Mouse (Mus musculus) lung, embryonic 14.5 days (tissue): ENCODE data around the gene P2rx5. TPM values are rescaled to one million over a fixed set of nuclear protein-coding genes. Genes with fewer than 3 reads are reported as not detected.

Experiments
- ATAC-seq: fragments of 200-750 bp; cut with Nextera tagmentation; 2 replicates; pipeline ENCODE4 v1.8.0; 2017; ENCODE audit warnings: mild to moderate bottlenecking, moderate TSS enrichment, moderate library complexity; ENCODE audit not compliant: insufficient read depth
- DNase-seq: peaks from one replicate; pipeline ENCODE4 v3.0.0-alpha.2; 2015
- H3K27ac ChIP-seq: fragments of 300-500 bp; sonication (generic); 2 replicates; pipeline ENCODE4 v1.5.1; 2014; ENCODE audit warnings: low read depth, mild to moderate bottlenecking, moderate library complexity
- H3K27me3 ChIP-seq: fragments of 300-500 bp; sonication (generic); 2 replicates; pipeline ENCODE4 v1.6.1; 2014; ENCODE audit warnings: low read length, control low read depth; ENCODE audit not compliant: insufficient read depth
- H3K36me3 ChIP-seq: fragments of 300-500 bp; sonication (generic); 2 replicates; pipeline ENCODE4 v1.6.1; 2014; ENCODE audit warnings: control low read depth; ENCODE audit not compliant: insufficient read depth
- H3K4me1 ChIP-seq: fragments of 300-500 bp; sonication (generic); 2 replicates; pipeline ENCODE4 v1.6.1; 2014; ENCODE audit warnings: antibody characterized with exemption, control low read depth; ENCODE audit not compliant: insufficient read depth
- H3K4me2 ChIP-seq: fragments of 300-500 bp; sonication (generic); 2 replicates; pipeline ENCODE4 v1.6.1; 2014; ENCODE audit warnings: mild to moderate bottlenecking
- H3K4me3 ChIP-seq: fragments of 300-500 bp; sonication (generic); 2 replicates; pipeline ENCODE4 v1.5.1; 2014; ENCODE audit warnings: low read depth, low read length
- H3K9ac ChIP-seq: fragments of 300-500 bp; sonication (generic); 2 replicates; pipeline ENCODE4 v1.6.1; 2014
- H3K9me3 ChIP-seq: fragments of 300-500 bp; sonication (generic); 2 replicates; pipeline ENCODE4 v1.6.1; 2016; ENCODE audit warnings: low read depth, low read length, control low read depth
- CTCF ChIP-seq: IDR thresholded peaks from 2 replicates; pipeline ENCODE4 v1.5.1; 2016; ENCODE audit warnings: antibody characterized with exemption, low read depth
- WGBS: fragments of 180-500 bp; shearing (Covaris S2); extraction: QIAGEN DNeasy Blood & Tissue Kit; methylation state at CpG from one replicate; pipeline ENCODE4 v1.1.7; 2014; 5-methylcytosine and 5-hydroxymethylcytosine counted together
- polyA plus RNA-seq: library from polyadenylated mRNA; unstranded; fragments of >200 nt; fragmentation: Nextera tagmentation; extraction: Ambion mirVana; gene quantifications from 2 replicates; pipeline ENCODE4 v1.2.1, GENCODE M21; 2014

P2rx5 gene
- polyA plus RNA-seq, 1 experiment from 2014 or later, result 0.21 TPM

DNA sequence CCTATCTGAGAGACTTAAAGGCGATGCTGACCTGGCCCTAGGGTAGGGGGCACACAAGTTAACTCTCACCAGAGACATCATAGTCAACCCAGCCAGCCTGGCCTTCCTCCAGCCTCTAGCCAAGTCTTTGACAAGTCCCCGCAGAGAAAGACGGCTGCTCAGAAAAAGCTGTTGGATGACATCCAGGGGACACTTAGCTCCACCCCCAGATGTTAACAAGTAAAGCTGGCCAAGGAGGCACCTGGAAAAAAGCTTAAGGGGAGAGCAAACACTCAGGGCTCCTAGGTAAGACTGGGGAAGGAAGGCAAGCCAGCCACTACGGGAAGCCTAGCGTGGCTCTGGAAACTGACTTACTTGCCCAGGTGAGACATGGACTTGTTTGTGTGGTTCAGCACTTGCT lies 12.0 kb downstream of the P2rx5 start:
- no peaks in the 10 kb centered on the region for H3K27me3 ChIP-seq
- 29% methylated on average over 5 of the region's 5 CpGs for WGBS
- ATAC-seq (no peak), DNase-seq (peak; percentile 85)
- peak overlapping the region; percentile 9; the same call in 1 of the 2 replicates for H3K9ac ChIP-seq
- H3K27ac ChIP-seq, result peak overlapping the region; percentile 65; the same call in 1 of the 2 replicates
- TF ChIP-seq CTCF, result no peak
- peaks cover 15% of the 10 kb centered on the region; the same call in 1 of the 2 replicates for H3K4me1 ChIP-seq
- no peak overlapping the region for H3K4me3 ChIP-seq
- H3K4me2 ChIP-seq, result peak overlapping the region; percentile 32; the same call in 1 of the 2 replicates
- no peaks in the 10 kb centered on the region for H3K9me3 ChIP-seq
- peaks cover 28% of the 10 kb centered on the region for H3K36me3 ChIP-seq

GRCm38 (mm10) chr11:73175612-73176011 lies 15.4 kb downstream of the P2rx5 start:
- H3K4me3 ChIP-seq, result peak overlapping the region; percentile 96
- peak overlapping the region; percentile 76 for H3K4me2 ChIP-seq
- DNase-seq, result peak; percentile 71
- H3K27me3 ChIP-seq, result no peaks in the 10 kb centered on the region
- no peak for TF ChIP-seq CTCF
- no peak for ATAC-seq
- peaks cover 15% of the 10 kb centered on the region; the same call in 1 of the 2 replicates for H3K4me1 ChIP-seq
- no peaks in the 10 kb centered on the region for H3K9me3 ChIP-seq
- peak overlapping the region; percentile 93 for H3K9ac ChIP-seq
- peak overlapping the region; percentile 87 for H3K27ac ChIP-seq
- H3K36me3 ChIP-seq, result peaks cover 34% of the 10 kb centered on the region
- WGBS, result 25% methylated on average over 8 of the region's 8 CpGs

DNA sequence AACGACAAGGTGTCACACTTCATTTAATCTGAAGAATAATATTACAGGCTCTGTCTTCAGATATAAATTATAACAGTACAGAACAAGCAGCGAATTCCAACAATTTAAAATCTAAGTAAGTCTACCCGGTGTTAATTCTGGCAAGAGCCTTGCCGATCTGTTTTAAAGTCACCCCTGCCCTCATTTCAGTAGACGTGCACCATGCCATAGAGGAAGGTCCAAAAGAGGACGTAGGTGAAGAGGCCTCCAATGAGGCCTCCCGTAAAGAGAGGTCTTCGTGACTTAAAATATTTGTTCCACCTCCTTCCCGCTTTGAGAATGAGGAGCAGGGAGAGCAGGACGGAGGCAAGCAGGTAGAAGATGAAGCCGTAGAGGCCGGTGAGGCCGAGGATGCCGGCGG lies 16.0 kb downstream of the P2rx5 start:
- under 1% methylated on average over 15 of the region's 15 CpGs for WGBS
- Histone ChIP-seq H3K9me3 (no peaks in the 10 kb centered on the region), H3K4me1 (peaks cover 15% of the 10 kb centered on the region; the same call in 1 of the 2 replicates), H3K9ac (peak overlapping the region; percentile 93), H3K4me2 (peak overlapping the region; percentile 76), H3K27ac (peak overlapping the region; percentile 87), H3K36me3 (peaks cover 33% of the 10 kb centered on the region), H3K4me3 (peak overlapping the region; percentile 96), H3K27me3 (no peaks in the 10 kb centered on the region)
- TF ChIP-seq CTCF, result no peak
- no peak for DNase-seq
- no peak for ATAC-seq

DNA sequence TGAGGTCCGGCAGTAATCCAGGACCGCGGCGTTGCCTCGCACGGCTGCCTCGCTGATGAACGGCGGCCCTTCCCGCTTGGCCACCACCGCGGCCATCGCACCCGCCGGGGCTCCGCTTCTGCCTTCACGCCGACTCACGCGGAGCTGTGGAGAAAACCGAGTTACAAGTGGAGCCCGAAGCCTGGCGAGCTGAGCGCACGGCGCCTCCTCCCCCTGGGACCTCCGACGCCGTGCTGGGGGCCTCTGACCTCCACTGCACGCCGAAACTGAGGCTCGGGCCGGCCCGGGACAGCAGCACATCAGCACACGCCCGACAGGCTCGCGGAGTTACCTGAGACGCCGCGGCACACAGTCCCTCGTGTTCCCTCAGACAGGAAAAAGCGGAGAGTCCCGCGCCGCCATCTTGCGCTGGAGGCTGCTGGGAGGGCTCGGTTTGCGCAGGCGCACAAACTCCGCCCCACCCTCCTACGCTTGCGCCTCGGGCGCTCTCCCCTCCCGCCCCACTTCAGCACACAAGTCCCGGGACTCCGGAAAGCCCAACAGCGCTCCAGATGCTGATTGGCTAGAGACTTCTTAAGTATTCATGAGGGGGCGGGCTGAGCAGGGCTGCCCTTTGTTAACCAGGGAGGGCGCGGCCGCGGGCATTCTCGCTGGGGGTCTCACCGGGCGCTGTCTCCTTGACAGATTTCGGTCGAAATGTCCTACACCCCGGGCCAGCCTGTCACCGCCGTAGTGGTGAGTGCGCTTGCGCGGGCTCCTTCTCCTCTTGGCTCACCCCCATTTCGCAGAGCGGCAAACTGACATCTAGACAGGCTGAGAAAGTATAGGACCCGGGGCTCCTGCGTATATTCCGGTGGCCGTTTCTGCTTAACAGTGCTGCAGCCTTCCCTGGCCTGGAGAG lies 16.6 kb downstream of the P2rx5 start, which contains the start of the genes Emc6 and Tax1bp3:
TSS of gene Emc6 (minus strand) at position 430 of the 901 bp plus-strand sequence.
TSS of gene Tax1bp3 (plus strand) at position 476 of the 901 bp plus-strand sequence.
- no peak for TF ChIP-seq CTCF
- ATAC-seq (peak; percentile 97), DNase-seq (peak; percentile 98)
- H3K27me3 ChIP-seq, result no peaks in the 10 kb centered on the region
- H3K9ac ChIP-seq, result peak within 1 kb of the TSS; percentile 93
- H3K4me2 ChIP-seq, result peak within 1 kb of the TSS; percentile 76
- H3K27ac ChIP-seq, result peak within 1 kb of the TSS; percentile 97
- peak within 1 kb of the TSS; percentile 96 for H3K4me3 ChIP-seq
- under 1% methylated on average over 72 of the region's 81 CpGs for WGBS
- H3K36me3 ChIP-seq, result peaks cover 28% of the 10 kb centered on the region
- H3K4me1 ChIP-seq, result peaks cover 11% of the 10 kb centered on the region; the same call in 1 of the 2 replicates
- no peaks in the 10 kb centered on the region for H3K9me3 ChIP-seq

GRCm38 (mm10) chr11:73177509-73177875 lies 17.3 kb downstream of the P2rx5 start:
- ATAC-seq (peak; percentile 91), DNase-seq (peak; percentile 94)
- Histone ChIP-seq H3K27ac (peak overlapping the region; percentile 97), H3K27me3 (no peaks in the 10 kb centered on the region), H3K4me2 (peak overlapping the region; percentile 76), H3K9me3 (no peaks in the 10 kb centered on the region), H3K4me1 (0 out of 2 replicates have a peak, but pooled peaks cover 7% of the 10 kb centered on the region), H3K36me3 (peaks cover 32% of the 10 kb centered on the region), H3K4me3 (peak overlapping the region; percentile 96), H3K9ac (peak overlapping the region; percentile 87)
- under 1% methylated on average over 28 of the region's 28 CpGs for WGBS
- TF ChIP-seq CTCF, result no peak

DNA sequence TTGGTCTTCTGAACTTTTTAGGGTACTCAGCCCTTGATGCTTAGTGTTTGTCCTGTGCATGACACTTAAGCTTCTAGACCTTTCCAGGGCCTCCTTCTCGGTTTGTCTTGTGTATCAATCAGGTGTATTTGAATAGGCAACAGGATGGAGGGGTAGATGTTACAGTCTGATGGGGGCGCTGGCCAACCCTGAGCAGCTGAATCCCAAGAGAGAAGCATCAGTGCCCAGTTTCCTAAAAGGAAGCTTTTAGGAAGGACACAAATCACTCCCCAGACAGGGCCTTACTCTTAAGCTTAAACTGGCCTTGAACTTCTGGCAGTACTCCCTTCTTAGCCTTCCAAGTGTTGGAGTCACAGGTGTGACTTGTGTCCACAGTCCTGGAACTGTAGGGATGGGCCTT lies 17.7 kb downstream of the P2rx5 start:
- no peak for ATAC-seq
- Histone ChIP-seq H3K27me3 (no peaks in the 10 kb centered on the region), H3K4me3 (peak overlapping the region; percentile 96), H3K27ac (peak overlapping the region; percentile 97), H3K4me2 (peak overlapping the region; percentile 76), H3K9me3 (no peaks in the 10 kb centered on the region), H3K36me3 (peaks cover 34% of the 10 kb centered on the region), H3K4me1 (0 out of 2 replicates have a peak, but pooled peaks cover 3% of the 10 kb centered on the region), H3K9ac (peak overlapping the region; percentile 87)
- no peak for TF ChIP-seq CTCF
- DNase-seq, result peak; percentile 26
- WGBS, result 3% methylated on average over 2 of the region's 2 CpGs
